Mouse (Mus musculus): ENCODE results near the gene Ubtf. TPM values are rescaled to one million over a fixed set of nuclear protein-coding genes. Genes with fewer than 3 reads are reported as not detected.

Gene Ubtf
- total RNA-seq, 2 experiments from 2014 or later: 131 to 141 TPM

DNA sequence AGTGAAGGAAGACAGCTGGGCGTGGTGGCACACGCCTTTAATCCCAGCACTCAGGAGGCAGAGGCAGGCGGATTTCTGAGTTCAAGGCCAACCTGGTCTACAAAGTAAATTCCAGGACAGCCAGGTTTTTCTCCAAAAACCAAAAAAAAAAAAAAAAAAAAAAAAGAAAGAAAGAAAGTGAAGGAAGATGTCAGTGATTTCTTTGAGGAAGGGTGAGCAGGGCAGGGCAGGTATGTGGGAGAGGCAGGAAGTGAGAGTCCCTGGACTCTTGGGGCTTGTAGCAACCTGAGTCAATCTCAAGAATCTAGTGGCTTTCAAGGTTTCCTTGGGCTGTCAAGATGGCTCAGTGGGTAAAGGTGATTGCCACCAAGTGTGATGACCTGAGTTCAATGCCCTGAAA is 24.9 kb upstream of the Ubtf start:
- intact Hi-C loops (cut with DNase I): loop anchor here (1.0 kb wide), 1 partner anchor 26 kb away; no protein-coding TSS in a partner anchor
- no peak overlapping the region for H3K4me3 ChIP-seq
- DNase-seq (ENCODE audit: extremely low spot score in 1 of 2, low spot score in 2 of 2): no peak
- TF ChIP-seq CTCF (IDR thresholded peaks at IDR 0.05): no peak
- no peak overlapping the region for H3K27ac ChIP-seq

DNA sequence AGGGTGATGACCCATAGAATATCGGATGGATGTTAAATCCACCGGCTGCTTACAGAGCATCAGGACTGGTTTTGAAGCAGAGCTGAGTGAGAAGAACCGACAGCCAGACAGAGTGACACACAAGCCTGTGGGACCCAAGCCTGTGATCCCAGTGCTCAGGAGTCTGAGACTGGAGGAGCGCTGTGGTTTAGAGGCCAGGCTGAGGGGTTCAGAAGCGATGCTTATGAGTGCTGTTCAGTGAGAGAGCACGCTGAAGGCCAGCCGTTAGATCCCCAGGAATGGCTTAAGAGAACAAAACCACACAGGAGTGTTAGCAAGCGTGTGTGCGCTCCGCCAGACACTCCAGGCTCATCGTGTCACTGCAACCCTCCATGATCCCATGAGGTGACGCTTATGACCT is 23.2 kb upstream of the Ubtf start:
- intact Hi-C loops (cut with DNase I): no loop called here
- Histone ChIP-seq H3K27ac (no peak overlapping the region), H3K4me3 (no peak overlapping the region)
- DNase-seq (ENCODE audit: extremely low spot score in 1 of 2, low spot score in 2 of 2): no peak
- no peak for TF ChIP-seq CTCF (IDR thresholded peaks at IDR 0.05)

DNA sequence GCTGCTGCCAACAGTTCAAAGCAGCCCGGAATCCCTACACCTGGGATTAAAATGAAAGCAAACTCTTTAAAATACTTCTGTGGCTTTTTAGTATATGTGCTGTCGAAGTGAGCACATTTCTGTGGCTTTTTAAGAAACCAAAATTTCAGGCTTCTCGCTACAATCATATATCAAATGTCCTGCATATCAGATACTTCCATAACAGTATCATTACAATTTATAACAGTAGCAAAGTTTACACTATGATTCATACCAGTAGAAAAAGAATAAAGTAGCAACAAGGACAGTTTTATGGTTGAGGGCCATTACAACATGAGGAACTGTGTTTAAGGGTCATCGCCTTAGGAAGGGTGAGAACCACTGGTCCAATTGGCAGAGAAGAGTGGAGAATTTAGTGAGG is 21.6 kb upstream of the Ubtf start:
- no peak for TF ChIP-seq CTCF (IDR thresholded peaks at IDR 0.05)
- intact Hi-C loops (cut with DNase I): no loop called here
- no peak for DNase-seq (ENCODE audit: extremely low spot score in 1 of 2, low spot score in 2 of 2)
- no peak overlapping the region for H3K27ac ChIP-seq
- no peak overlapping the region for H3K4me3 ChIP-seq

DNA sequence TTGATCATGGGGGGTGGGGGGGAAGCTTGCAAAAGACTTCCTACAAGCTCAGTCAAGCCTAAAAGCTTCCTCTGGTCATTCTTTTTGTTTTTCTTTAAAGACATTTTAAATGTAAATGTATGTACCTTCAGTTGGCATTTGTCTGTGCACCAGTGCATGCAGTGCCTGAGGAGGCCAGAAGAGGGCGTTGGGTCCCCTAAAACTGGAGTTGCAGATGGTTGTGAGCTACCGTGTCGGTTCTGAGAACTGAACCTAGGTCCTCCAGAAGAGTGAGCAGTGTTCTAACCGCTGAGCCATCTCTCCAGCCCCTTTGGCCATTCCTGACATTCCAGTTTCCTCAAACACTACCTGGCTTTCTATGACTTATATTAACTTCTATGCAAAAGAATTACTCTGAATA is 20.1 kb upstream of the Ubtf start:
- Histone ChIP-seq H3K4me3 (no peak overlapping the region), H3K27ac (no peak overlapping the region)
- peak; percentile 36 for TF ChIP-seq CTCF (IDR thresholded peaks at IDR 0.05)
- intact Hi-C loops (cut with DNase I): no loop called here
- DNase-seq (ENCODE audit: extremely low spot score in 1 of 2, low spot score in 2 of 2): no peak

DNA sequence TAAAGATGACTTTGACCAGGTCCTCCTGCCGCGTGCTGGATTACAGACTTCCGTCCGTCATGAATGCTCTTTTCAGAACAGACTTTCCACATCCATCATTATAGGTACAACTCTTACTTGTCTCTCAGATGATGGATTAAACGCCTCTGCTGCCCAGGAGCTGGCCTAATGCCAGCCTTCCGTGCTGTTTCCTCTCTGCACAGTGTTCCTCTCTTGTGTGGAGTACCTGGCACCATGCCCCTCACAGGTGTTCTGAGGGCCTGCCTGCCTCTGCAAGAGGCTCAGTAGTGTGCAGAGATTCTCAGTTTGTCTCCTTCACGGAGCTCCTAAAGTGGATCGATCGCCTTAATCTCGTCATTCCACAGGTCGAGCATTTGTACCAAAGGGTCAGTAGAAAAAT is 19.7 kb upstream of the Ubtf start:
- H3K4me3 ChIP-seq: no peak overlapping the region
- no peak for DNase-seq (ENCODE audit: extremely low spot score in 1 of 2, low spot score in 2 of 2)
- intact Hi-C loops (cut with DNase I): no loop called here
- H3K27ac ChIP-seq: no peak overlapping the region
- no peak for TF ChIP-seq CTCF (IDR thresholded peaks at IDR 0.05)

DNA sequence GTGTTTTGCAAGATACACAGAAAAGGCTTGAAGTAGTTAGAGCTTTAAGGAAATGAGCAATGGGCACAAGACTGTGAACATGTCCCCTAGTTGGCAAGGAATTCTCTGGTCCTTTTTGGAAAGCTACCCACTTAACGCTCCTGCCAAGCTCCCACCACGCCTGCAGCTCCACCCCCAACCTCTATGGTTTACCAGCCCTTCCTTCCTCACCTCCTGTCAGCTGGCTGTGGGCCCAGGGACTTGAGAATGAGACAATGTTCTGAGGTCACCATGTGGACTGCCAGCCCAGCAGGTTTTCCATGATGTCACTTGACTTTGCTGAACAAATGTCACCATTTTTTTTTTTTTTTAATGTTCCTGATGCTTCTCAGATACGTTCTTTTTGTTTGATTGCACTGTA is 19.0 kb upstream of the Ubtf start:
- intact Hi-C loops (cut with DNase I): no loop called here
- H3K27ac ChIP-seq: no peak overlapping the region
- DNase-seq (ENCODE audit: extremely low spot score in 1 of 2, low spot score in 2 of 2): peak; percentile 45 to 61
- no peak overlapping the region for H3K4me3 ChIP-seq
- no peak for TF ChIP-seq CTCF (IDR thresholded peaks at IDR 0.05)

DNA sequence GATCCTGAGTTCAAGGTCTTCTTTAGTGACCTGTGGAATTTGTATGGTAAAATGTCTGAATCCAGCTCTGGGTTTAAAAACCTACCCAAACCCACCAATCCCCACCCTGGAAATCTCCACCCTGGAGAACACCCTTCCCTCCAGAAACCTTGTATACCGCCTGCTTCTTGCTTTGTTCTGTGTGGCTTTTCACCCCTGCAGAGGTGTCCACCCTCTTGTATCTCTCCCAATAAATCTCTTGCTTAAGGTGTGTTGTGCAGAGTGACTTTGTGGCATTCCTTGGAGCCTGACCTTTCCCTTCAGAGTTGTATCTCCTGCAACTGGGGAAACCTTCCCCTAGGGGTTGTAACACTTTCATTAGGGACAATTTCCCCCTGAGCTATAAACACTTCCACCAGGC is 18.4 kb upstream of the Ubtf start:
- intact Hi-C loops (cut with DNase I): no loop called here

DNA sequence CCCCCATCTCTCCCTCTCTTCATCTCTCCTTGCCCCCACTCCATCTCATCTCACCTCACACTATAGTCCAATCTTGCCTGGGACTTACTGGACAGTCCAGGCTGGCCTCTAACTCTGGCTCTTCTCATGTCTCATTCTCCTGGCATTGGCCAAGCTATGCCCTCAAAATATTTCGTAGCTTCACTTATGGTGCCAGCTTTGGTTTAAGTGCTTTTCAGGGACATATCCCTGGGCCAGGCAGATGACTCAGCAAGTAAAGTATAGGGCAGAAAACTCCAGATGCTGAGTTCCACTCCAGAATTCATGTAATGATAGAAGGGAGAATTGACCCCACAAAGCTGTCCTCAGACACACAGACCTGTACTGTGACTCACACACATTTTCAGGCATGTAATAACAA is 16.6 kb upstream of the Ubtf start:
- intact Hi-C loops (cut with DNase I): no loop called here
- DNase-seq (ENCODE audit: extremely low spot score in 1 of 2, low spot score in 2 of 2): no peak
- no peak overlapping the region for H3K27ac ChIP-seq
- H3K4me3 ChIP-seq: no peak overlapping the region
- no peak for TF ChIP-seq CTCF (IDR thresholded peaks at IDR 0.05)

More for the DNA sequence above, 18.4 kb upstream of the Ubtf start:
- DNase-seq (ENCODE audit: extremely low spot score in 1 of 2, low spot score in 2 of 2): no peak
- Histone ChIP-seq H3K4me3 (no peak overlapping the region), H3K27ac (no peak overlapping the region)
- TF ChIP-seq CTCF (IDR thresholded peaks at IDR 0.05): no peak

DNA sequence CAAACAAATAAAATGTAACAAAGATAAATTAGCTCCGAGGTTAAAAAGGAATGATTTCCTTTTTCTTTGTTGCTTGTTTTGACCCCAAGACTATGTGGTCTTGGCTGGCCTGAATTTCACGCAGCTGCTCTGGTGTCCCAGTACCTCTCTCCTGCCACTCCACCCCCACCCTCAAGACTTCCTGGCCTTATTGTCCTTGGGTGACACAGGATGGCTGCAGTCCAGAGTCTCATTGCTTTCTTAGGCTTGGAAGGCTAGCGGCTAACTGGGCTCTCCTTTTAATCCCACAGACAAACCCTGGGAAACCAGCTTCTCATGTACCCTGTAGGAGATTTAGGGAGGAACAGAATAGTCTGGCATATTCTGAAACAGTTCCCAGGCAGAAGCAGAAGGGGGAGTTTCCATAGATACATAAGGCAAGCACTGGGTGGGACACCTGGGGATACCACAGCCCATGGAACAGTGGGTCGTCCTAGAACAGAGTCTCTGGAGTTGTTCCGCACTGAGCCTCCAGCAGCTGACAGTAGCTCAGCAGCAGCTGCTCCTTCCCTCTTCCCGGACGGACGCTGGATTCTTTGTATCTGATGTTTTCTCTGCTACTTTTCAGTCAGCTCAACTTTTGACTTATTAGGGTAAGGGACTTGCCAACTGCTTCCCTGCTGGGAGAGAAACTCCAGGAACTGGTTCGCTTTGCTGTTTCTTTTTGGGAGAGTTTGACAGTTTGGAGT is 15.6 kb upstream of the Ubtf start:
- TF ChIP-seq CTCF (IDR thresholded peaks at IDR 0.05): no peak
- intact Hi-C loops (cut with DNase I): no loop called here
- Histone ChIP-seq H3K4me3 (no peak overlapping the region), H3K27ac (no peak overlapping the region)
- DNase-seq (ENCODE audit: extremely low spot score in 1 of 2, low spot score in 2 of 2): no peak

DNA sequence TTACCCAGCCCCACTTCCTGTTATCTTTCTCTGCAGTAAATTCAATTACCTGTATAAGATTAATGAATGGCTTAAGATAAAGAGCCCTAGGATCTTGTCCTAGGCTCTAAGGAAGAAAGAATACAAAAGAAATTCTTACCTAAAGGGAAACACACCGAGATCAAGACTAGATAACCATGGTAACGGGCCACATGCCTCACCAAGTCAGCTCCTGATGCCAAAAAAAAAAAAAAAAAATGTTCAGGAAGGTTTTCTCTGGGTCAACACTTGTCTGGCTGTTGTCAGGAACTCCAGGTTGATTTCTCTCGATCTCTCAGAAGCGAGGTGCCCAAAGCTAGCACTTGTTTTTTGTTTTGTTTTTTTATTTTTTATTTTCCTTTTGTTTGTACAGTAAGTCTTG is 14.5 kb upstream of the Ubtf start:
- Histone ChIP-seq H3K27ac (no peak overlapping the region), H3K4me3 (no peak overlapping the region)
- no peak for DNase-seq (ENCODE audit: extremely low spot score in 1 of 2, low spot score in 2 of 2)
- TF ChIP-seq CTCF (IDR thresholded peaks at IDR 0.05): no peak
- intact Hi-C loops (cut with DNase I): no loop called here

DNA sequence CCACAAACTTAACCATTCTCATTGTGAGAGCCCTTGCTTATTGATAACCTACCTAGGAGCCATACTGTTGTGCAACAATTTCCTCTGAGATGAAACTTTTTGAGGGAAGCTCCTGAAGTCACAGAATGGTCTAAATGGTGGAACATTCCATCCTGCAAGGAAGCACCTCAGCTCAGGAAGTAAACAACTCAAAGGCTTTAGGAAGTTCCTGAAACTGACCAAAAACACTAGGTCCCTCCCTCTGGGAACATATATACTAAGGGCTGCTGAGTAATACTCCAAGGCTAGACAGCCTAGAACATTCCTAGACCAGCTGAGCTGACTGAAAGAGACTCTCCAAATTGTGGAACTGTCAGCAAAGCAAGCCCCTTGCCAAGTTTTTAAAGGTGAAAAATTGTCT is 13.5 kb upstream of the Ubtf start:
- no peak for TF ChIP-seq CTCF (IDR thresholded peaks at IDR 0.05)
- no peak for DNase-seq (ENCODE audit: extremely low spot score in 1 of 2, low spot score in 2 of 2)
- Histone ChIP-seq H3K4me3 (no peak overlapping the region), H3K27ac (no peak overlapping the region)
- intact Hi-C loops (cut with DNase I): no loop called here

DNA sequence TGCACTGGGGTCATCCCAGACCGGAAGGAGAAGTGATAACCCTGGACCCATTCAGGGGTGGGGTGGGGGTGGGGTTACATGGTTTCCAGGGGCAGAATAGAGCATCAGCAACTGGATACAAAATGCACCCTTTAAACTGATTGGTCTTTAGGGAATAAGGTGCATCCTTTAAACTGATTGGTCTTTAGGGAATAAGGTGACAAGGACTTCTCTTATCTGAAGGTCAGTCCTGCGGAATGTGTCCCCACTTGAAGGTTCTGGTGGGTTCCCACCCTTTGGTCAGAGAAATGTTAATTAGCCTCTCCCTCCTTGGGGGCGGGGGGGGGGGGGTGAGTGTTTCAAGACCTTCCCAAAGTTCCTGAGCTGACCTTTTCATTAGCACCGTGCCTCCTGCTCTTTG is 12.3 kb upstream of the Ubtf start:
- no peak for TF ChIP-seq CTCF (IDR thresholded peaks at IDR 0.05)
- no peak overlapping the region for H3K27ac ChIP-seq
- H3K4me3 ChIP-seq: no peak overlapping the region
- no peak for DNase-seq (ENCODE audit: extremely low spot score in 1 of 2, low spot score in 2 of 2)
- intact Hi-C loops (cut with DNase I): no loop called here

DNA sequence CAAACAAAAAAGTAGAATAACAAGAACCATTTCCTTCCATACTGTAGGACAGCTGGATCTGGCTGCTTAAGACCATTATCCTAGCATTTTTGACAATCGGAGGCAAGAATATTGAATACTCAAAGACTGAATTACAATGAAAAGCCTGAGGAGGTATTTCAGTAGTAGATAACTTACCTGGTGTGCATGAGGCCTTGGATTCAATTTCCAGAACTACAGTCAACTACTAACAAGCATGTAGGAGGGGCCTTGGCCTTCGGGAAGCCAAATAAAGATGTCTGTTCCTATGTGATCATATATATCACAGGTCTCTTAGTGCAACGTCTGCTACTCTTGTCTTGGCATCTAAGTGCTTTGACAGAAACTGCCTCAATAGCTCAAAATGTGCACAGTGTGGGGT is 10.5 kb upstream of the Ubtf start:
- H3K4me3 ChIP-seq: no peak overlapping the region
- H3K27ac ChIP-seq: no peak overlapping the region
- TF ChIP-seq CTCF (IDR thresholded peaks at IDR 0.05): no peak
- intact Hi-C loops (cut with DNase I): no loop called here
- DNase-seq (ENCODE audit: extremely low spot score in 1 of 2, low spot score in 2 of 2): no peak
